Mouse (Mus musculus): ENCODE results near the gene Gm11042. TPM values are rescaled to one million over a fixed set of nuclear protein-coding genes. Genes with fewer than 3 reads are reported as not detected.

Gene Gm11042
- total and polyA plus RNA-seq, 2 experiments from 2014 or later: not detected

DNA sequence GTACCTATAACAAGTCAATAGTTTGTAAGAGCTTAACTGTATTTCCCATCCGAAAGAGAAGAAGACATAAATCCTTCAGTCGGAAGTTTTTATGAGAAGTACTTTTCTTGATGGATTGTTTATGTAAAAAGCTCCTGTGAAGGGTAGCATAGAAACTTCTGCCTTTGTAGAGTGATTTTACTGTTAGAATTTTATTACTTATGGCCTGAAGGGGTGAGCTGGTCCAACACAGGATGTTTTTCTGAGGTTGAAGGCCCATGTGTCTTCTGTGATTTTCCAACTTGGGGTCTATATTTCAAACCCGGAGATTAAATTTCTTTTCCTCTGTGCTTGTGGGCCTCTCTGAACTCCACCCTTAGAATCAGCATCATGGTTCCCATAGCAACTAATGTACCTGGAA lies 26.5 kb upstream of the Gm11042 start:
- H3K9me3 ChIP-seq (ENCODE audit: low read length): no peaks in the 10 kb centered on the region
- DNase-seq (ENCODE audit: low spot score) (no peak), ATAC-seq (ENCODE audit: low FRiP score) (no peak)
- H3K4me1 ChIP-seq (ENCODE audit: insufficient read depth, low read length): no peaks in the 10 kb centered on the region
- no peaks in the 10 kb centered on the region for H3K27me3 ChIP-seq (ENCODE audit: insufficient read depth, low read length)
- H3K4me3 ChIP-seq (ENCODE audit: low read depth, low read length): no peak overlapping the region
- no peak overlapping the region for H3K4me2 ChIP-seq (ENCODE audit: low read depth, low read length, poor library complexity, severe bottlenecking)
- no peak overlapping the region for H3K27ac ChIP-seq (ENCODE audit: low read depth, low read length)
- WGBS: 87% methylated on average over 3 of the region's 3 CpGs
- H3K36me3 ChIP-seq (ENCODE audit: insufficient read depth, low read length): no peaks in the 10 kb centered on the region
- no peak overlapping the region for H3K9ac ChIP-seq (replicated peaks; ENCODE audit: low read length, poor library complexity, severe bottlenecking)
- TF ChIP-seq CTCF (IDR thresholded peaks at IDR 0.05): no peak

DNA sequence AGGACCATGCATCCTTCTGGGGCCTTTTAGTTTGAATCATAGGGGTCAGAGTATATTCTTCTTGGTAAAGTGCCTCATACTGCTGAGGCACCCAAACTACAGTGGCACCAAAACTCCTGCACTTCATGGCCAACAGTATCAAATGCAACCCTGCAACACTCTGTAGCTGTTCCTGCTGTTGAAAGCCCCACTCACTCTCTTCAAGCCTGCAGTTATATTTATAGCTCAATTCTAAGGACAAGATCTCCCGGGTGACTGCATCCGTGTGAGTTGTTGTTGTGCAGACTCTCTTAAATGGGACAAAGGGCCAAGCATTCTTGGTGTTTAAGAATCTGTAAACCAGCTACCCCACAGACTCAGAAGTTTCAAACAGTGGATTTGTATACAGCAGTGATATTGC lies 23.9 kb upstream of the Gm11042 start:
- Histone ChIP-seq H3K4me3 (ENCODE audit: low read depth, low read length) (no peak overlapping the region), H3K36me3 (ENCODE audit: insufficient read depth, low read length) (no peaks in the 10 kb centered on the region), H3K27me3 (ENCODE audit: insufficient read depth, low read length) (no peaks in the 10 kb centered on the region), H3K9ac (replicated peaks; ENCODE audit: low read length, poor library complexity, severe bottlenecking) (no peak overlapping the region), H3K4me2 (ENCODE audit: low read depth, low read length, poor library complexity, severe bottlenecking) (no peak overlapping the region), H3K27ac (ENCODE audit: low read depth, low read length) (no peak overlapping the region), H3K9me3 (ENCODE audit: low read length) (no peaks in the 10 kb centered on the region), H3K4me1 (ENCODE audit: insufficient read depth, low read length) (no peaks in the 10 kb centered on the region)
- DNase-seq (ENCODE audit: low spot score) (no peak), ATAC-seq (ENCODE audit: low FRiP score) (no peak)
- WGBS: 81% methylated on average over 2 of the region's 2 CpGs
- TF ChIP-seq CTCF (IDR thresholded peaks at IDR 0.05): no peak

DNA sequence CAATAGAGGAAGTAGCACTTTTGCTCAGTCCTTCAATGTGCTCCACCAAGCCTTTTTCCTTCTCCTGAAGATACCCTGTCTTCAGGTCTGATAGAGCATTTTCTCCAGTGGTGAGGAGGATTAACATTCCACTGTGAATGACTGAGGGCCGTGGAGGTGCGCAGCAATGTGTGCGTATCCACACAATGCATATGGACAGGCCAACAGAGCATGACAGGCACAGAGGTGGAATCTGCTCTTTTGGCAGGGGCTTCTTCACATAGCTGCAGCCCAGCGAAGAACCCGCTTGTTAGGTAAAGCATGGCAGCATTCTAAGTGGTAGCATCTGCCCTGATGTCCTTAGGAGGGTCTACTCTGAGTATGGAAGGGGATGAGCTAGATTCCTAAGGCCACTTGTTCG lies 17.5 kb upstream of the Gm11042 start:
- no peak for ATAC-seq (ENCODE audit: low FRiP score)
- no peak for TF ChIP-seq CTCF (IDR thresholded peaks at IDR 0.05)
- H3K4me2 ChIP-seq (ENCODE audit: low read depth, low read length, poor library complexity, severe bottlenecking): no peak overlapping the region
- H3K27me3 ChIP-seq (ENCODE audit: insufficient read depth, low read length): no peaks in the 10 kb centered on the region
- H3K27ac ChIP-seq (ENCODE audit: low read depth, low read length): no peak overlapping the region
- H3K9me3 ChIP-seq (ENCODE audit: low read length): no peaks in the 10 kb centered on the region
- no peak for DNase-seq (ENCODE audit: low spot score)
- H3K4me3 ChIP-seq (ENCODE audit: low read depth, low read length): no peak overlapping the region
- WGBS: 84% methylated on average over 6 of the region's 6 CpGs
- H3K4me1 ChIP-seq (ENCODE audit: insufficient read depth, low read length): no peaks in the 10 kb centered on the region
- H3K36me3 ChIP-seq (ENCODE audit: insufficient read depth, low read length): no peaks in the 10 kb centered on the region
- no peak overlapping the region for H3K9ac ChIP-seq (replicated peaks; ENCODE audit: low read length, poor library complexity, severe bottlenecking)

DNA sequence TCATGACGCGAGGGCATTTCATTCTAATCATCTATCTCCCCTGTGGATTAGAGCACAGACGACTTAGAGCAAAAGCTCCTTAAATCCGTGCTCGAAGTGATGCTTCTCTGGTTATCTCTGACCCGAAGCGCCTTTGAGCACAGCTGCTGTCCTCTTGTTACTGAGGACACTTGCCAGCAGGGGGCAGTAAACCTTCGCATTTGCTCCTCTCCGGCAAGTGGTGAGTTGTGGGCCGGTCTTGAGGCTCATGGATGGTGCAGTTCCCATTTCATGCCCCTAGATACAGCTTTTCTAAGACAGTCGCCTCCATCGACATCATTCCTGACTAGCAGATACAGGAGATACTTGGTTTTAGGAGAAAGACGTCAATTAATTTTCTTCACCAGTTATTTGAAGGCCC lies 16.8 kb upstream of the Gm11042 start:
- peak; percentile 86 for DNase-seq (ENCODE audit: low spot score)
- H3K36me3 ChIP-seq (ENCODE audit: insufficient read depth, low read length): no peaks in the 10 kb centered on the region

DNA sequence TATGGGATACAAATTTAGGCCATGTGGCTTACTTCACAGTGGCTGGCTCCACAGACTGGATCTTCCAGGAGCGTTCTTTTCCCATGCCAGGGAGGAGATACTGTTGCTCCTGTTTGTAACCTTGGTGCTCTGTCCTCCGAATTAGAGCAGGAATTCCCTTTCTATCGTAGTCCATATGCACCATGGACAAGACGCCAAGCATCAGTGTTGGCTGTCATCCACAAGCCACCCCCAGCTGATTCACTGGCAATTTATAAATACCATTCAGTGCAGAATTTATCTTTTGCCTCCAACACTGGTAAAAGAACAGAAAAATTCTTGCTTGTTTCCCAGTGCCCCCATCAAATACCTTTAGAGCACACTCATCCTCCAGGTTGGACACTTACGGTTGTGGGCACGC lies 13.6 kb upstream of the Gm11042 start:
- 93% methylated on average over 6 of the region's 6 CpGs for WGBS
- Histone ChIP-seq H3K27ac (ENCODE audit: low read depth, low read length) (no peak overlapping the region), H3K4me2 (ENCODE audit: low read depth, low read length, poor library complexity, severe bottlenecking) (no peak overlapping the region), H3K4me3 (ENCODE audit: low read depth, low read length) (no peak overlapping the region), H3K9me3 (ENCODE audit: low read length) (no peaks in the 10 kb centered on the region), H3K36me3 (ENCODE audit: insufficient read depth, low read length) (no peaks in the 10 kb centered on the region), H3K4me1 (ENCODE audit: insufficient read depth, low read length) (no peaks in the 10 kb centered on the region), H3K27me3 (ENCODE audit: insufficient read depth, low read length) (no peaks in the 10 kb centered on the region), H3K9ac (replicated peaks; ENCODE audit: low read length, poor library complexity, severe bottlenecking) (no peak overlapping the region)
- TF ChIP-seq CTCF (IDR thresholded peaks at IDR 0.05): no peak
- DNase-seq (ENCODE audit: low spot score) (no peak), ATAC-seq (ENCODE audit: low FRiP score) (no peak)

More for the DNA sequence above, 16.8 kb upstream of the Gm11042 start:
- Histone ChIP-seq H3K9ac (replicated peaks; ENCODE audit: low read length, poor library complexity, severe bottlenecking) (no peak overlapping the region), H3K27ac (ENCODE audit: low read depth, low read length) (no peak overlapping the region), H3K4me2 (ENCODE audit: low read depth, low read length, poor library complexity, severe bottlenecking) (no peak overlapping the region), H3K9me3 (ENCODE audit: low read length) (no peaks in the 10 kb centered on the region), H3K4me3 (ENCODE audit: low read depth, low read length) (no peak overlapping the region), H3K4me1 (ENCODE audit: insufficient read depth, low read length) (no peaks in the 10 kb centered on the region), H3K27me3 (ENCODE audit: insufficient read depth, low read length) (no peaks in the 10 kb centered on the region)
- ATAC-seq (ENCODE audit: low FRiP score): peak; percentile 49; the same call in 1 of the 2 replicates
- 20% methylated on average over 13 of the region's 13 CpGs for WGBS
- peak; percentile 88 for TF ChIP-seq CTCF (IDR thresholded peaks at IDR 0.05)

DNA sequence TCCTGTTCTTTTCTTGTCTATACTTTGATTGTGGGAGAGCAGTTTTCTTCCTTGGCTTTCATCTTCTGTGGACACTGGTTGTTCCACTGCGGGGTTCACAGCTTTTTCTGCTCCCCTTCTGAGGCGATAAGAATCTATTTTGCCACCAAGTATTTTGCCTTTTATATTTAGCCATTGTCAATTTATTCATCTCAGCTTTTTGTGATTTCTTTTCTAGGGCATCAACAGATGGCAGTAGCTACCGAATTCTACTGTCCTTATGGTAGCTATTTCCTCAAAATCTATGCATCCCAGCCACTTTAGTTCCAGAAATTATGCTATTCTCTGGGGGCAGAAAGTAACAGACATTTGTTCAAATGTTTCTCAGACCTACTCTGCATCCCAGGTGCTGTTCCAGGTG lies 10.4 kb upstream of the Gm11042 start:
- 82% methylated on average over 3 of the region's 3 CpGs for WGBS
- H3K4me3 ChIP-seq (ENCODE audit: low read depth, low read length): no peak overlapping the region

More for the DNA sequence above, 10.4 kb upstream of the Gm11042 start:
- H3K4me1 ChIP-seq (ENCODE audit: insufficient read depth, low read length): no peaks in the 10 kb centered on the region
- no peaks in the 10 kb centered on the region for H3K9me3 ChIP-seq (ENCODE audit: low read length)
- H3K4me2 ChIP-seq (ENCODE audit: low read depth, low read length, poor library complexity, severe bottlenecking): no peak overlapping the region
- ATAC-seq (ENCODE audit: low FRiP score): no peak
- DNase-seq (ENCODE audit: low spot score): peak; percentile 35
- no peaks in the 10 kb centered on the region for H3K36me3 ChIP-seq (ENCODE audit: insufficient read depth, low read length)
- H3K27me3 ChIP-seq (ENCODE audit: insufficient read depth, low read length): no peaks in the 10 kb centered on the region
- TF ChIP-seq CTCF (IDR thresholded peaks at IDR 0.05): peak; percentile 73
- H3K9ac ChIP-seq (replicated peaks; ENCODE audit: low read length, poor library complexity, severe bottlenecking): no peak overlapping the region
- no peak overlapping the region for H3K27ac ChIP-seq (ENCODE audit: low read depth, low read length)

All from midbrain, postnatal 0 days (tissue).